Mouse (Mus musculus): ENCODE measurements around the gene Desi2. TPM values are rescaled to one million over a fixed set of nuclear protein-coding genes. Genes with fewer than 3 reads are reported as not detected.

Desi2 gene
- total and polyA plus RNA-seq, 3 experiments: 11.1 to 32.9 (median 14.7) TPM

DNA sequence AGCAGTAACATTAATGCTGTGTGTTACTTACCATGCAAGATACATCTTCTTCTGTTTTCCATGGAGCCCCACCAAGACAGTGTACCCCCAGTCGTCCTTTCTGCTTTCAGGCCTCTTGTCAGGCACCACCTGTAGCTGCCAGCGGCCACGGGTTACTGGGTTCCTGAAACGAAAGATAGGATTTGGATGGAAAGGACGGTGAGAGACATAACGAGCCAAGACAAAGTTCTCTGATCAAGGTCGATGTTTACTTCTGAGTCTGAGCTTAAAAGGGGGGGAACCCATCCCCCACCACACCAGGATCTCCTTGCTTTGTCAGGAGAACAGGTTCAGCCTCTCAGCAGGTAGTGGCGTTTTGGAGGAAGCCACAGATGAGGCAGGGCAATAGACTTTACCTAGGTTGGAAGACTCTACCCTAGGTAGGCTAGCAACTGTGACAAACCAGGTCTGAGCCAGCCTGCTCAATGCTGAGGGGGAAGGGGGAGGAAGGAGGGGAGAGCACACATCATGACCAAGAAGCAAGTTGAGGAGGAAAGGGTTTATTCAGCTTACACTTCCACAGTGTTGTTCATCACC is 100.5 kb downstream of the Desi2 start:
- H3K4me3 ChIP-seq (replicated peaks in 1 of 3; ENCODE audit: low read depth in 2 of 3, low read length in 2 of 3, poor library complexity in 1 of 3): no peak overlapping the region
- dilution Hi-C loops (cut with MboI; ENCODE audit: extremely low pct_ligation_motif_present, extremely low pct_unique_long_range_greater_than_20kb, low sequenced_read_pairs): no loop called here
- no peaks in the 10 kb centered on the region for H3K4me1 ChIP-seq (ENCODE audit: control insufficient read depth in 1 of 2, insufficient read depth in 2 of 2)
- no peaks in the 10 kb centered on the region for H3K79me2 ChIP-seq (replicated peaks; ENCODE audit: control insufficient read depth, extremely low read depth, insufficient read depth, poor library complexity, severe bottlenecking)
- no peaks in the 10 kb centered on the region for H3K9me3 ChIP-seq (replicated peaks; ENCODE audit: low read length)
- H3K27me3 ChIP-seq (replicated peaks): no peaks in the 10 kb centered on the region
- DNase-seq (ENCODE audit: extremely low read depth): no peak
- no peak overlapping the region for H3K9ac ChIP-seq (ENCODE audit: insufficient read depth, low read depth)
- no peak overlapping the region for H3K27ac ChIP-seq (ENCODE audit: insufficient read depth, low read depth)
- in situ Hi-C loops (cut with MboI; ENCODE audit: low pct_ligation_motif_present, low pct_unique_long_range_greater_than_20kb, low sequenced_read_pairs): no loop called here
- TF ChIP-seq SIN3A (IDR thresholded peaks at IDR 0.05; ENCODE audit: low read length) (no peak), TCF12 (IDR thresholded peaks at IDR 0.05; ENCODE audit: low read depth, low read length) (no peak), MAZ (IDR thresholded peaks at IDR 0.05; ENCODE audit: low read depth, low read length) (no peak), MAX (IDR thresholded peaks at IDR 0.05; ENCODE audit: low read length) (no peak), IRF4 (IDR thresholded peaks at IDR 0.05; ENCODE audit: low read depth, low read length) (no peak), ZKSCAN1 (IDR thresholded peaks at IDR 0.05; ENCODE audit: borderline replicate concordance, low read depth, low read length) (no peak), USF2 (conservative IDR thresholded peaks at IDR 0.05; ENCODE audit: low read depth, low read length) (no peak), RCOR1 (conservative IDR thresholded peaks at IDR 0.05; ENCODE audit: low read depth, low read length) (no peak), PAX5 (IDR thresholded peaks at IDR 0.05; ENCODE audit: low read length) (no peak), JUN (IDR thresholded peaks at IDR 0.05; ENCODE audit: insufficient read depth, low read depth, low read length) (no peak), CTCF (conservative IDR thresholded peaks at IDR 0.05 in 1 of 2, IDR thresholded peaks at IDR 0.05 in 1 of 2; ENCODE audit: low read depth in 2 of 2, low read length in 2 of 2) (no peak), E2F4 (IDR thresholded peaks at IDR 0.05; ENCODE audit: insufficient replicate concordance, low read depth, low read length) (no peak), MYC (IDR thresholded peaks at IDR 0.05; ENCODE audit: low read depth, low read length) (no peak), MAFK (IDR thresholded peaks at IDR 0.05; ENCODE audit: insufficient replicate concordance, low read length) (no peak), CHD1 (IDR thresholded peaks at IDR 0.05; ENCODE audit: low read depth, low read length) (no peak), POLR2AphosphoS2 (IDR thresholded peaks at IDR 0.05; ENCODE audit: low read depth, low read length) (no peak), CHD2 (IDR thresholded peaks at IDR 0.05; ENCODE audit: low read length) (no peak)
- H3K4me2 ChIP-seq (ENCODE audit: insufficient read depth, low read depth, poor library complexity, severe bottlenecking): no peak overlapping the region
- no peaks in the 10 kb centered on the region for H3K36me3 ChIP-seq (replicated peaks in 1 of 2; ENCODE audit: control insufficient read depth in 1 of 2, insufficient read depth in 1 of 2, low read length in 1 of 2)

- H3K27ac ChIP-seq (ENCODE audit: insufficient read depth, low read depth): no peak overlapping the region
- no peak overlapping the region for H3K4me2 ChIP-seq (ENCODE audit: insufficient read depth, low read depth, poor library complexity, severe bottlenecking)
- H3K4me3 ChIP-seq (replicated peaks in 1 of 3; ENCODE audit: low read depth in 2 of 3, low read length in 2 of 3, poor library complexity in 1 of 3): no peak overlapping the region
- no peaks in the 10 kb centered on the region for H3K79me2 ChIP-seq (replicated peaks; ENCODE audit: control insufficient read depth, extremely low read depth, insufficient read depth, poor library complexity, severe bottlenecking)
- in situ Hi-C loops (cut with MboI; ENCODE audit: low pct_ligation_motif_present, low pct_unique_long_range_greater_than_20kb, low sequenced_read_pairs) (no loop called here), dilution Hi-C loops (cut with MboI; ENCODE audit: extremely low pct_ligation_motif_present, extremely low pct_unique_long_range_greater_than_20kb, low sequenced_read_pairs) (no loop called here)
- H3K27me3 ChIP-seq (replicated peaks): no peaks in the 10 kb centered on the region
- no peaks in the 10 kb centered on the region for H3K9me3 ChIP-seq (replicated peaks; ENCODE audit: low read length)
- H3K4me1 ChIP-seq (ENCODE audit: control insufficient read depth in 1 of 2, insufficient read depth in 2 of 2): no peaks in the 10 kb centered on the region
- no peak overlapping the region for H3K9ac ChIP-seq (ENCODE audit: insufficient read depth, low read depth)
- H3K36me3 ChIP-seq (replicated peaks in 1 of 2; ENCODE audit: control insufficient read depth in 1 of 2, insufficient read depth in 1 of 2, low read length in 1 of 2): no peaks in the 10 kb centered on the region
- no peak for DNase-seq (ENCODE audit: extremely low read depth)
- TF ChIP-seq CHD1 (IDR thresholded peaks at IDR 0.05; ENCODE audit: low read depth, low read length) (no peak), HCFC1 (IDR thresholded peaks at IDR 0.05; ENCODE audit: low read depth, low read length) (no peak), ZNF384 (IDR thresholded peaks at IDR 0.05; ENCODE audit: low read depth, low read length) (no peak), JUND (conservative IDR thresholded peaks at IDR 0.05; ENCODE audit: low read depth, low read length) (no peak), GABPA (IDR thresholded peaks at IDR 0.05; ENCODE audit: insufficient replicate concordance, low read depth, low read length) (no peak), MAFK (IDR thresholded peaks at IDR 0.05; ENCODE audit: insufficient replicate concordance, low read length) (no peak), MAZ (IDR thresholded peaks at IDR 0.05; ENCODE audit: low read depth, low read length) (no peak), ELF1 (IDR thresholded peaks at IDR 0.05; ENCODE audit: low read depth, low read length) (no peak), BHLHE40 (IDR thresholded peaks at IDR 0.05; ENCODE audit: low read depth, low read length) (no peak), POLR2AphosphoS2 (IDR thresholded peaks at IDR 0.05; ENCODE audit: low read depth, low read length) (no peak)
Observed at GRCm38 (mm10) chr1:178291716-178292115, 104.5 kb downstream of the Desi2 start.
